Mouse (Mus musculus) neural tube, embryonic 15.5 days (tissue): ENCODE measurements around the gene Epha6. TPM values are rescaled to one million over a fixed set of nuclear protein-coding genes. Genes with fewer than 3 reads are reported as not detected.

Experiments used
- ATAC-seq: fragments of 200-750 bp; cut with Nextera tagmentation; 2 replicates; pipeline ENCODE4 v1.8.0; 2017; ENCODE audit warnings: mild to moderate bottlenecking, moderate TSS enrichment, moderate library complexity; ENCODE audit not compliant: low FRiP score
- H3K27ac ChIP-seq: fragments of 300-500 bp; sonication (generic); replicated peaks from 2 replicates; pipeline ENCODE4 v1.5.1; 2015; ENCODE audit warnings: mild to moderate bottlenecking, inconsistent platforms
- H3K27me3 ChIP-seq: fragments of 300-500 bp; sonication (generic); replicated peaks from 2 replicates; pipeline ENCODE4 v1.6.1; 2015; ENCODE audit warnings: inconsistent platforms
- H3K36me3 ChIP-seq: fragments of 300-500 bp; sonication (generic); 2 replicates; pipeline ENCODE4 v1.6.1; 2015; ENCODE audit warnings: inconsistent platforms
- H3K4me1 ChIP-seq: fragments of 300-500 bp; sonication (generic); 2 replicates; pipeline ENCODE4 v1.6.1; 2015; ENCODE audit warnings: inconsistent platforms
- H3K4me2 ChIP-seq: fragments of 300-500 bp; sonication (generic); 2 replicates; pipeline ENCODE4 v1.6.1; 2015; ENCODE audit warnings: inconsistent platforms, mild to moderate bottlenecking, moderate library complexity
- H3K4me3 ChIP-seq: fragments of 300-500 bp; sonication (generic); replicated peaks from 2 replicates; pipeline ENCODE4 v1.5.1; 2015; ENCODE audit warnings: mild to moderate bottlenecking, inconsistent platforms
- H3K9ac ChIP-seq: fragments of 300-500 bp; sonication (generic); replicated peaks from 2 replicates; pipeline ENCODE4 v1.6.1; 2015; ENCODE audit warnings: mild to moderate bottlenecking, inconsistent platforms
- H3K9me3 ChIP-seq: fragments of 300-500 bp; sonication (generic); replicated peaks from 2 replicates; pipeline ENCODE4 v1.6.1; 2016; ENCODE audit warnings: inconsistent platforms
- WGBS: fragments of 180-500 bp; shearing (Covaris S2); methylation state at CpG from one replicate; pipeline ENCODE4 v1.1.7; 2015; ENCODE audit warnings: mixed read lengths; 5-methylcytosine and 5-hydroxymethylcytosine counted together
- polyA plus RNA-seq: library from polyadenylated mRNA; unstranded; fragments of >200 nt; fragmentation: Nextera tagmentation; extraction: Ambion mirVana; gene quantifications from 2 replicates; pipeline ENCODE4 v1.2.1, GENCODE M21; 2015

Epha6 gene
- polyA plus RNA-seq, 1 experiment from 2014 or later, result 8.6 TPM

DNA sequence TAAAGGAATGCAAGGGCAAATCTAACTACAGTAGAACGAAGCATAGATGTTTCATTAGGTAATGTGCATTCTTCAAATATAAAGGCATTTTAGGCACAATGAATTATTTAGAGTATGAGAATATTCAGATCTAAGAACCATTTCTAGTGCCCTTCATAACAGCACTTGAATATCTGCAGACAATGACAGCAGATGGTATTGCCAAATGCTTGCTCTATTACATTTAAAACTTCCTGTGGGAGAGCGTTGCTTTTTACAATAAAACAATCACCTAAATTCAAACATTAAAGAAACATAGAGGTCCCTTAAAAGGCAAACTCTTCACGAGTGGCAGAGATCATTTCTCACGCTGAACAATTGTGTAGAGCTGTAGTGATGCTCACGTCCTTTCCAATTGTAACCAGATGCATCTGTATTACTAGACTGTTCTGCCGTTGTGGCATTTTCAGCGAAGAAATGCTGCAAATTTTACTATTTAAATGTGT lies 347.1 kb downstream of the Epha6 start:
- Histone ChIP-seq H3K4me1 (no peaks in the 10 kb centered on the region), H3K27ac (no peak overlapping the region), H3K9me3 (no peaks in the 10 kb centered on the region), H3K4me3 (no peak overlapping the region), H3K36me3 (no peaks in the 10 kb centered on the region), H3K4me2 (no peak overlapping the region), H3K9ac (no peak overlapping the region), H3K27me3 (no peaks in the 10 kb centered on the region)
- 79% methylated on average over 7 of the region's 7 CpGs for WGBS
- no peak for ATAC-seq

DNA sequence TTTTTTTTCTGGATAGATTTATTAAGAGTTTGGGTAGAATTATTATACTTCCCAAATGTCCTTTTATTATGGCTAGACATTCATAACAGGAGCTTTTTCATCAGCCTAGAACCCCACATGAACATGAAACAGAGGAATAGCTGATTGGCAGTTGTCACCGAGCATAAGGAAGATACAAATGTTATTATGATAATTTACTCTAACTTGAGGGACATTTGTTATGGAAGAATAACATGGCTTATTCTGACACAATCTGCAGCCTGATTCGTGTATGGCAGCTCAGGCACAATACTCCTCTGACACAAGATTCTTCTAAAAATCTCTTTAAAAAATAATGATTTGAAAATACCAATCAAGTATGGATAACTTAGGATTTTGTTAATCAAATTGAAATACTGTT lies 347.7 kb downstream of the Epha6 start:
- Histone ChIP-seq H3K27me3 (no peaks in the 10 kb centered on the region), H3K4me2 (no peak overlapping the region), H3K27ac (no peak overlapping the region), H3K36me3 (no peaks in the 10 kb centered on the region), H3K4me1 (no peaks in the 10 kb centered on the region), H3K9ac (no peak overlapping the region), H3K9me3 (no peaks in the 10 kb centered on the region), H3K4me3 (no peak overlapping the region)
- ATAC-seq, result no peak
- 81% methylated on average over 2 of the region's 2 CpGs for WGBS

DNA sequence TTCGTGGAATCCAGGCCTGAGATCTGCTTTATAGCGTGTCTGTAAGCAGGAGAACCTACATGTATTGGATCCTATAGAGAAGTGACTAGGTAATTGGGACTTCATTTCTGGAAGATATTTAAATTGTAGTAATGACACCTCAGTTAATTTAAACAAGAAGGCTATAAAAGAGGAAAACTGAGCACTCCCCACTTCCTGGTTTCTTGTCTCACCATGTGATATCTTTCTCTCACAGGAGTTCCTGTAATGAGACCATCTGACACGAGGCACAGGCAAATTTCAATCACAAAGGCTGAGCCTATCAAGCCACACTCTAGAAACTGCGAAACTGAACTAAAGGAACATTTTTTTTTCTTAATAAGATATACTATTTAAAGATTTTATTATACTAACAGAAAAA lies 348.3 kb downstream of the Epha6 start:
- no peak overlapping the region for H3K27ac ChIP-seq
- ATAC-seq, result no peak
- H3K4me2 ChIP-seq, result no peak overlapping the region
- no peak overlapping the region for H3K9ac ChIP-seq
- no peaks in the 10 kb centered on the region for H3K4me1 ChIP-seq
- no peaks in the 10 kb centered on the region for H3K9me3 ChIP-seq
- WGBS, result 84% methylated on average over 4 of the region's 4 CpGs
- no peaks in the 10 kb centered on the region for H3K36me3 ChIP-seq
- H3K4me3 ChIP-seq, result no peak overlapping the region
- no peaks in the 10 kb centered on the region for H3K27me3 ChIP-seq

DNA sequence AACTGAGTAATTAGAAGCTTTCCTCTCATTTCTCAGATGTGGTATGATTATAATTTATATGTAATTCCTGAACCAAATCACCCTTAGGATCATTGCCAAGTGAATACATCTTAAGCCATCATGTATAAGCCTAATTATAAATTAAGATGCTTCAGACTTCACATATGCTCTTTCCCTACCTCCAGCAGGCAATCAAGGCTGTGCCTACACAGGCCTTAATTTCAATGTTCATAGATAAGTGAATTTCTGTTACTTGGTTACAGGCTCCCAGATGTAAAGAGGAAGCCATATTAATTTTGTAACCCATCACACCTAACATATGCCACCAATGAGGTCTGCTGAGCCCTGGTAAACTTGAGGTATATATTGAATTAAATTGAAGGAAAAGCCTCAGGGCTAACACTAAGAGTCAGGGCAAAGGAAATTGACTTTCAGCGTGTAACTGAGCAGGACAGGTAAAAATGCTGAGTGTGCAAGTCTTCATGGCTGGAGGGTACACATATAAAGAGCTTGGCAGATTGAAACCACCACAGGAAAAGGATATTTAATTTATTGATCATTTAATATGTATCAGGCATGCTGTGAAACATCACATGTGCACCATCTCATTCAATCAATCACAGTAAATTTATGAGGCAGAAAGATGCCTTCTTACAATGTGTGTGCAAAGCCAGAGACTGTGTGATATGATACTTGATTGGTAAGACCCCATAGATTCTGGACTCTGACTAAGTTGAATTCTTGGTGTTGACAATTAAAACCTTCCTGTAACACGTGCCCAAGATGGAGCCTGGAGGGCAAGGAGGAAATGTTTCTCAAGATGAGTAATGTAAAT lies 365.8 kb downstream of the Epha6 start:
- no peak overlapping the region for H3K27ac ChIP-seq
- no peak overlapping the region for H3K4me3 ChIP-seq
- no peak overlapping the region for H3K4me2 ChIP-seq
- WGBS, result 40% methylated on average over 2 of the region's 2 CpGs
- H3K36me3 ChIP-seq, result no peaks in the 10 kb centered on the region
- ATAC-seq, result peak; percentile 69; the same call in 1 of the 2 replicates
- H3K9me3 ChIP-seq, result no peaks in the 10 kb centered on the region
- no peaks in the 10 kb centered on the region for H3K27me3 ChIP-seq
- no peak overlapping the region for H3K9ac ChIP-seq
- no peaks in the 10 kb centered on the region for H3K4me1 ChIP-seq

DNA sequence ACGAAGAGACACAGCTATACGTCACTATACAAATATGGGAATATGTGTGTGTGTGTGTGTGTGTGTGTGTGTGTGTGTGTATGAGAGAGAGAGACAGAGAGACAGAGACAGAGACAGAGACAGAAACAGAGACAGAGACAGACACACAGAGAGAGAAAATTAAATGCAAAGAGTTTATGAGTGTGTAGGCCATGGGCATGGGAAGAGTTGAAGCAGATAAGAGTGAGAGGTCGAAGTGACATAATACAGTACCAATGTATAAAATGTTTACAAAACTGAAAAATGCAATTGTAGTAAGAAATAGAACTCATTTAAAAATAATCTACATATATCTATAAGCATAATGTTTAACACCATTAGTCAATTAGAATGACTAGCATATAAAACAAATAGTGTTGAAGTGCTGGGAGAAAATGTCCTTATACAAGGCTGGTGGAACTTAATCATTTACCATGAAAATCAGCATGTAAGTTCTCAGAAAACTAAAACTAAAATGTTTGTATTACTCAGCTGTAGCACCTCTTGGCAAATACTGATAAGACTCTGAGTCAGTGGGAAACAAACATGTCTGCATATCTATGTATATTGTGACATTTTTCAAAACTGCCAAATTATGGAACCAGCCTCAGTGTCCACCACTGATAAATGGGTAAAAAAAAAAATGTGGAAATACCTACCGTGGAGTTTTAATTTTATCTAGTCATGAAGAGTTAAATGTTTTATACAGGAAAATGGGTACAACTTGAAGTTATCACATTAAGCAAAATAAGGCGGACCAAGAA lies 371.2 kb downstream of the Epha6 start:
- no peaks in the 10 kb centered on the region for H3K36me3 ChIP-seq
- no peak overlapping the region for H3K4me3 ChIP-seq
- no peak overlapping the region for H3K9ac ChIP-seq
- ATAC-seq, result no peak
- WGBS, result 94% methylated on average over 5 of the region's 5 CpGs
- no peaks in the 10 kb centered on the region for H3K27me3 ChIP-seq
- no peak overlapping the region for H3K4me2 ChIP-seq
- H3K9me3 ChIP-seq, result no peaks in the 10 kb centered on the region
- H3K27ac ChIP-seq, result no peak overlapping the region
- no peaks in the 10 kb centered on the region for H3K4me1 ChIP-seq

DNA sequence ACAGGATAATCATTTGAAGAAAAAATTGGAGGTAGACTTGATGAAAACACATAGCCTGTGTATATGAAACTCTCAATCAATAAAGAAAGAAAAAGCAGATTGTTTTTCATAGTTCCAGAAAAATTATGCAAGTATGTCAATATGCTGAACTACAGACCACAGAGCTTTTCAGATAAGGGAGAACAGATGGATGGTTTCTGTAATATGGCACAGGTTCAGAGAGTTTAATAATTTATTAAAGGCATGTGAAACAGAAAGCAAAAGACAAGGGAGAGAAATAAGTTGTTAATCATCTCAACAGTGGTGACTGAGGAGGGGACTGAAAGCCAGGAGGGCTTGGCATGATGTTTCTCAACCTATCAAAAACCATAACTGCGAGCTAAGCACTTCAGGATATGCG lies 372.3 kb downstream of the Epha6 start:
- WGBS, result 75% methylated on average over 2 of the region's 2 CpGs
- no peak overlapping the region for H3K4me2 ChIP-seq
- no peak for ATAC-seq
- H3K27me3 ChIP-seq, result no peaks in the 10 kb centered on the region
- H3K4me1 ChIP-seq, result no peaks in the 10 kb centered on the region
- no peak overlapping the region for H3K9ac ChIP-seq
- H3K27ac ChIP-seq, result no peak overlapping the region
- no peak overlapping the region for H3K4me3 ChIP-seq
- H3K36me3 ChIP-seq, result no peaks in the 10 kb centered on the region
- H3K9me3 ChIP-seq, result no peaks in the 10 kb centered on the region

DNA sequence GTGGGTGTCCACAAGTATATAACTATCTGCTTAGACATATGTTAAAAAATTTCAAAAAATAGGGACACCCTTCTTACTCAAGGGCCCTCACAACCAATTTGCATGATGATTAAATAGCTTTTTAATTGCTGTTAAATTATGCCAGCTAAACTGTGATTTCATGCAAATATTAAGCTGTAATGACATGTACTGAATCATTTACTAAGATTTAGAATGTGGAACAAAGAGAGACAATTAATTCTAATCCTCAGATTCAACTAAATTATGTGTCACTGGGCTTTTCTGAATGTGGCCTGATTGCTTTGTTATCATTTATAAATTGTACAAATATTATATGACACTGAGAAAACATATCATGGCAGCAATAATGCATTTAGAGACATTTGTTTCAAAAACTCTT lies 396.2 kb downstream of the Epha6 start:
- ATAC-seq, result no peak
- Histone ChIP-seq H3K9ac (no peak overlapping the region), H3K9me3 (no peaks in the 10 kb centered on the region), H3K27me3 (no peaks in the 10 kb centered on the region), H3K36me3 (no peaks in the 10 kb centered on the region), H3K4me2 (no peak overlapping the region), H3K4me3 (no peak overlapping the region), H3K27ac (no peak overlapping the region), H3K4me1 (no peaks in the 10 kb centered on the region)

DNA sequence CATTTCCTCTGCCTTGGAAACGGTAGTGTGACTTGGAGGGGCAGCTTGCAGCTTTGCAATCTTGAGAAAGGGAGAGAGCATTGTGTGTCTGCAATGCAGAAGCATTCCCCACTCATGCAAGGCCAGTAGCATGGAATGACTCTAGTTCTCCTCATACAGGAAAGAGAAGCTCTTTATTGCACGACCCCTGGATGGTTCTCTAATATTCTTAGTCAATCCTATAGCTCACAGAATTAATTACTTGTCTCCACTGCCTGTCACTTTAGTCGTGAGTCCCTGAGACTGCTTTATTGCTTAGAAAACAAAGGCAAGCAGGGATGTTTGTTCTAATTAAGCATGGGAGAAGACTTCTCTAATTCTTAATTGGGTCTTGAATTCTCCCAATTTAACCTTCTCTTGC lies 429.8 kb downstream of the Epha6 start:
- 11% methylated on average over 3 of the region's 3 CpGs for WGBS
- Histone ChIP-seq H3K27ac (no peak overlapping the region), H3K36me3 (no peaks in the 10 kb centered on the region), H3K27me3 (no peaks in the 10 kb centered on the region), H3K4me3 (no peak overlapping the region), H3K9me3 (no peaks in the 10 kb centered on the region), H3K9ac (no peak overlapping the region), H3K4me2 (no peak overlapping the region), H3K4me1 (no peaks in the 10 kb centered on the region)
- no peak for ATAC-seq

DNA sequence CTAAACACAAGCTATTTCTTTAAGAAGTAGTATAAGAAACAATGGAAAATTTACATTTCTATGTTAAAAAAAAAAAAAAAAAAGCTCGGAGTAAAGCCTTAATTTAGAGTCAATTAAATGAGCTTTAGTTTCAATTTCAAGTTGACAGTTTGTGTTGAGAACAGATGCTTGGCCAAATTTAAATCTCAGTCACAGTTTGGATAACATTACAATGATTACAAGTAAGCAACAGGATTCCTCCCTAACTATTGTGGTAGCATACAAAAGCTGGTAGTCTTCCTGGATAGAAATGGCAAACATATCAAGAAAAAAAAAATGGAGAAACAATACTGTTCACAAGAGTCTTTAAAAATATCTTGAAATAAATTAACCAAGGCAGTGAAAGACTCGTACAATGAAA lies 452.9 kb downstream of the Epha6 start:
- no peak overlapping the region for H3K4me2 ChIP-seq
- 80% methylated on average over 2 of the region's 2 CpGs for WGBS
- no peak for ATAC-seq
- H3K4me1 ChIP-seq, result no peaks in the 10 kb centered on the region
- H3K9me3 ChIP-seq, result no peaks in the 10 kb centered on the region
- no peak overlapping the region for H3K9ac ChIP-seq
- no peaks in the 10 kb centered on the region for H3K27me3 ChIP-seq
- H3K4me3 ChIP-seq, result no peak overlapping the region
- H3K36me3 ChIP-seq, result no peaks in the 10 kb centered on the region
- H3K27ac ChIP-seq, result no peak overlapping the region

DNA sequence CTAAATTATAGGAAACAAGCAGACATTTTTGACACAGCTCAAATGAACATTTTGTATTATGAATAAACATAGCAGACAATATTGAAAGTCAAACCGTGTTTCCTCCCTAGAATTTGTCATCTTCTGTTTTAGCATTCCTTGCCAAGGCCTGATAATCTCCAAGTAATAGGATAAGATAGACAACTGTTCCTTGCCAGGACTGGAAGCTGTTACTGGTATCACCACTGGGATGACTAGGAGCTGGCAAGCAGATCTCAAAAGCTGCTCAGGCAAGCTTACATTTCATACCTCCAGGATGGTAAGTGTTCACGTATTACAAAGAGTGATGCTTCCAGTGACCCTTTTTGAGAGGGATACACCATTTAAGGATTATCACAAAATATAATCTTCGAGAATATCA lies 461.0 kb downstream of the Epha6 start:
- Histone ChIP-seq H3K9me3 (no peaks in the 10 kb centered on the region), H3K4me2 (no peak overlapping the region), H3K9ac (no peak overlapping the region), H3K27ac (no peak overlapping the region), H3K27me3 (no peaks in the 10 kb centered on the region), H3K36me3 (no peaks in the 10 kb centered on the region), H3K4me1 (no peaks in the 10 kb centered on the region), H3K4me3 (no peak overlapping the region)
- WGBS, result 82% methylated on average over 3 of the region's 3 CpGs
- no peak for ATAC-seq

DNA sequence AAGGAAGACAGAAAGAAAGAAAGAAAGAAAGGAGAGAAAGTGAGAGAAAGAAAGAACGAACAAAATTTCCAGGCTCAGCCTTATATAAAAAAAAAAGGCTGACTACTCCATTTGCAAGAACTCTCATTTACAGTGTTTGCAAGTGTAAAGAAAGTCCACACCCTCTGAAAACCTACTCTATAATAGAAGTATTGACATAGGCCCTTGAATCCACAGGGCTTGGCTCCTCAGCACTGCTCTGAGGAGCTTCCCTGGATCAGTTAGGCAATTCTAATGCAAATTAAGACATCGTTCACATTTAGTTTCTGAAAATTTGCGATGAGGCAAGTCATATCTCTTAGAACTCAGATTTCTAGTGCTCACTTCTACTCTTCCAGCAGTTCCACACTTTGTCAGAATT lies 483.9 kb downstream of the Epha6 start:
- WGBS, result 62% methylated on average over 3 of the region's 3 CpGs
- H3K27ac ChIP-seq, result no peak overlapping the region
- H3K36me3 ChIP-seq, result no peaks in the 10 kb centered on the region
- H3K4me1 ChIP-seq, result no peaks in the 10 kb centered on the region
- no peaks in the 10 kb centered on the region for H3K27me3 ChIP-seq
- H3K9ac ChIP-seq, result no peak overlapping the region
- ATAC-seq, result no peak
- H3K4me3 ChIP-seq, result no peak overlapping the region
- H3K9me3 ChIP-seq, result no peaks in the 10 kb centered on the region
- no peak overlapping the region for H3K4me2 ChIP-seq

DNA sequence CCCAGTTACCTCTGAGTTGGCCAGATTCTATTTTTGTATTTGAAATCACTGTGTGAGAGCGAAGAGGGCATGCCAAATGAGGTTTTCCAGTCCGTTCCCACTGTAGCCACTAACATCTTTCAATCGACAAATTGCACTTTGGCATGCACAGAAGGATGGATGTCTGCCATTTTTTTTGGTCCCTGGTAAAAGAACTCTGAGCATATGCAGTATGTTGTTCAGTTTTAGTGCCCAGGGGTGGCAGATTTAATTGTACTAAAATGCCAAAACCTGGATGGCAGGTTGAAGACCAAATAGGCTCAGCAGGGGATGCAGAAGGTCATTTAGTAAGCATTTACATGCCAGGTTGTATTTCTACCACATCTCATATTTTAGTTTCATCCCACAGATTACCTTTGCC lies 503.1 kb downstream of the Epha6 start:
- no peak overlapping the region for H3K4me3 ChIP-seq
- no peaks in the 10 kb centered on the region for H3K27me3 ChIP-seq
- H3K4me1 ChIP-seq, result no peaks in the 10 kb centered on the region
- no peak overlapping the region for H3K4me2 ChIP-seq
- H3K9ac ChIP-seq, result no peak overlapping the region
- H3K27ac ChIP-seq, result no peak overlapping the region
- no peaks in the 10 kb centered on the region for H3K9me3 ChIP-seq
- ATAC-seq, result no peak
- no peaks in the 10 kb centered on the region for H3K36me3 ChIP-seq
- WGBS, result 71% methylated on average over 3 of the region's 3 CpGs
